Mouse (Mus musculus): ENCODE results near the gene Xkrx.
A peak's percentile ranks its signal among the peaks of the same experiment; 100 is the strongest.
"Not testable (repeated sequence)": the region's sequence is repeated elsewhere in the genome, so short reads cannot be mapped to it uniquely, and the experiment has no call there.

Xkrx gene

GRCm38 (mm10) chrX:134162043-134162720, at the start of gene Xkrx:
Gene Xkrx, minus strand, starts transcription at chrX:134162076.
- DNase-seq, result peak; percentile 0 to 2

- no peak for DNase-seq
Measured at GRCm38 (mm10) chrX:134211151-134211642, 49.3 kb upstream of the Xkrx start.

- DNase-seq, result no peak
Measured at GRCm38 (mm10) chrX:134208491-134208890, 46.6 kb upstream of the Xkrx start.

GRCm38 (mm10) chrX:134187201-134187600, 25.3 kb upstream of the Xkrx start, which contains the start of gene Arl13a:
Gene Arl13a, plus strand, starts transcription at chrX:134187501.
- not testable (repeated sequence) for DNase-seq

- DNase-seq, result no peak
Measured at GRCm38 (mm10) chrX:134174699-134175098, 12.8 kb upstream of the Xkrx start.

- DNase-seq, result no peak
Measured at GRCm38 (mm10) chrX:134170584-134170983, 8.7 kb upstream of the Xkrx start.

GRCm38 (mm10) chrX:134163484-134163883, 1.6 kb upstream of the Xkrx start:
- no peak for DNase-seq

- DNase-seq, result peak; percentile 4 to 5
Measured at GRCm38 (mm10) chrX:134162826-134163225, 950 bp upstream of the Xkrx start.

GRCm38 (mm10) chrX:134160442-134160841, 1.4 kb downstream of the Xkrx start:
- no peak for DNase-seq

- no peak for DNase-seq
Measured at GRCm38 (mm10) chrX:134158151-134158550, 3.7 kb downstream of the Xkrx start.

- no peak for DNase-seq
Measured at GRCm38 (mm10) chrX:134141986-134142385, 19.9 kb downstream of the Xkrx start.

- no peak for DNase-seq
Measured at GRCm38 (mm10) chrX:134141551-134141950, 20.3 kb downstream of the Xkrx start.

- DNase-seq, result no peak
Measured at GRCm38 (mm10) chrX:134140024-134140423, 21.9 kb downstream of the Xkrx start.

GRCm38 (mm10) chrX:134133821-134134220, 28.1 kb downstream of the Xkrx start:
- DNase-seq, result peak; percentile 14 to 17

- peak; percentile 49 to 58 for DNase-seq
Measured at GRCm38 (mm10) chrX:134132295-134132694, 29.6 kb downstream of the Xkrx start.

- no peak for DNase-seq
Measured at GRCm38 (mm10) chrX:134128549-134128948, 33.3 kb downstream of the Xkrx start.

GRCm38 (mm10) chrX:134116417-134116816, 45.5 kb downstream of the Xkrx start:
- no peak for DNase-seq

GRCm38 (mm10) chrX:134111767-134112166, 50.1 kb downstream of the Xkrx start:
- no peak for DNase-seq

GRCm38 (mm10) chrX:134102641-134103040, 59.2 kb downstream of the Xkrx start:
- DNase-seq, result no peak

Measured in cerebellum, postnatal 10 days (tissue).